ENCODE assay signal across 21 mouse cellular contexts in the genomic region with DNA sequence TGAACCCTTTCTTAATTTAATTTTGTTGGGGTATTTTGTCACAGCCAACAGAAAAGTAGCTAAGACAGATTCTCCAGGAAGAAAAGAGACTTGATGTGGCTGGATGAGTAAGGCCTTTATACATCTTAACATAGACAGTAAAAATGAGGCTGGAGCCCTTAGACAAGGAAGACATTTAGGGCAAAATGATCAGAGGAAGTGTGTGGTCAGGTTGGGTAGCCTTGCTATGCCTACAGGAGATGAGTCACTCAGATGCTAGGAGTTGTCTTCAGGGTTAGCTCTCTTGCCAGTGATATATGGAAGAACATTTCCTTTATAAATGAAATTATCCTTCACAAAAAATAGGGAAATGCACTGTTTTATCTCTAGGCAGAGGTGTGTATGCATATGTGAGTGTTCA.
A peak's percentile ranks its signal among the peaks of the same experiment; 100 is the strongest.
DNase-seq lines count a peak whose midpoint lies in the region; ATAC-seq lines count a peak whose summit lies in the region.
"Had no signal": no experiment of that assay in that cellular context is flagged by ENCODE, and none has a peak within 500 bp of the region (broad histone marks: within the 10 kb centered on the region; RNA-seq: fewer than 3 reads in every experiment).

No protein-coding gene starts in this region.

- DNase-seq in 416B (ENCODE audit: low read depth), result peak; percentile 81
- peak; percentile 47 for DNase-seq in MEL-GATA-1-ER (ENCODE audit: extremely low read depth, low read depth)
- no peak for DNase-seq in heart, postnatal 14 days
- no peak for DNase-seq in limb, embryonic 10.5 days (ENCODE audit: low spot score)
- no peak for DNase-seq in adrenal gland, adult (ENCODE audit: inconsistent age in 2 of 2, low spot score in 1 of 2)
- DNase-seq: adrenal gland, adult 2 months; adrenal gland, postnatal 10 days; adrenal gland, postnatal 25 days; cerebellum, adult 11 months; cerebellum, adult 18-20 months; cerebellum, adult 8-10 months; cerebellum, adult 9-11 months; cerebellum, postnatal 14 days; cerebellum, postnatal 36 days; forebrain, postnatal 0 days had no signal

- no peak overlapping the region for H3K27ac ChIP-seq in limb, embryonic 10.5 days
- H3K27ac ChIP-seq: embryonic facial prominence, embryonic 10.5 days; embryonic facial prominence, embryonic 12.5 days; forebrain, embryonic 13.5 days; forebrain, embryonic 15.5 days had no signal

- intact Hi-C loops in heart, postnatal 14 days (cut with DNase I), result no loop called here

- peaks cover 4% of the 10 kb centered on the region for H3K4me1 ChIP-seq in limb, embryonic 10.5 days
- H3K4me1 ChIP-seq: embryonic facial prominence, embryonic 12.5 days had no signal

- peak; percentile 65 for ATAC-seq in granulocyte monocyte progenitor cell, adult 5-6 weeks (replicated peaks; ENCODE audit: poor library complexity, severe bottlenecking)
- peak; percentile 40 for ATAC-seq in megakaryocyte progenitor cell, adult 5-6 weeks (replicated peaks; ENCODE audit: poor library complexity)
- ATAC-seq: forebrain, postnatal 0 days had no signal

- no peaks in the 10 kb centered on the region for H3K27me3 ChIP-seq in limb, embryonic 10.5 days (ENCODE audit: low read depth, poor library complexity, severe bottlenecking)
- H3K27me3 ChIP-seq: embryonic facial prominence, embryonic 12.5 days; forebrain, embryonic 13.5 days; forebrain, embryonic 15.5 days had no signal

- H3K36me3 ChIP-seq in limb, embryonic 10.5 days, result no peaks in the 10 kb centered on the region
- H3K36me3 ChIP-seq: embryonic facial prominence, embryonic 10.5 days; embryonic facial prominence, embryonic 12.5 days; forebrain, embryonic 15.5 days had no signal

- no peak overlapping the region for H3K4me3 ChIP-seq in limb, embryonic 10.5 days
- H3K4me3 ChIP-seq: embryonic facial prominence, embryonic 10.5 days; embryonic facial prominence, embryonic 12.5 days; forebrain, embryonic 13.5 days; forebrain, embryonic 15.5 days had no signal

- H3K9me3 ChIP-seq in limb, embryonic 10.5 days (replicated peaks), result no peaks in the 10 kb centered on the region
- H3K9me3 ChIP-seq: embryonic facial prominence, embryonic 10.5 days; embryonic facial prominence, embryonic 12.5 days; forebrain, embryonic 13.5 days; forebrain, embryonic 15.5 days had no signal

Comparison
In these comparisons a context has a peak if more than half of its experiments do, and no peak if none do; other contexts are left out.
1. DNase-seq: peak in 416B (single experiment) and MEL-GATA-1-ER (single experiment); none in heart, postnatal 14 days (0 of 2), limb, embryonic 10.5 days (single experiment) and adrenal gland, adult (0 of 2).